Mouse (Mus musculus) forelimb bud, embryonic 11.5 days (tissue): ENCODE measurements around the gene Prkaca.

Experiments
- DNase-seq: peaks from one replicate; pipeline ENCODE4 v3.0.0-alpha.2; 2012; ENCODE audit warnings: low read depth, low spot score

Gene Prkaca

GRCm38 (mm10) chr8:84038015-84038414 is 65.2 kb downstream of the Prkaca start:
- no peak for DNase-seq

GRCm38 (mm10) chr8:84039050-84039449 is 66.3 kb downstream of the Prkaca start:
- peak; percentile 84 for DNase-seq

- peak; percentile 53 for DNase-seq
Observed at GRCm38 (mm10) chr8:84042066-84042947, 69.5 kb downstream of the Prkaca start, which contains the start of gene Il27ra. Gene Il27ra, minus strand, starts transcription at chr8:84042589.

GRCm38 (mm10) chr8:84042948-84043342 is 70.2 kb downstream of the Prkaca start:
- no peak for DNase-seq

- no peak for DNase-seq
Observed at GRCm38 (mm10) chr8:84044103-84044502, 71.3 kb downstream of the Prkaca start.

GRCm38 (mm10) chr8:84044900-84045299 is 72.1 kb downstream of the Prkaca start, which contains the start of gene Rln3:
Gene Rln3, minus strand, starts transcription at chr8:84045000.
- no peak for DNase-seq
